Mouse (Mus musculus): ENCODE data around the gene Ccdc110. TPM values are rescaled to one million over a fixed set of nuclear protein-coding genes. Genes with fewer than 3 reads are reported as not detected.

The Ccdc110 gene
- total RNA-seq (2021), result 1 to 10 TPM; 1.2 to 1.3 TPM
- long read RNA-seq, experiment 1, partial matches to known transcripts, result 0 of 2 reads
- long read RNA-seq, experiment 1, other reads (novel, unspliced or antisense), result 2 of 2 reads
- long read RNA-seq, experiment 2, result 0 reads

GRCm38 (mm10) chr8:45934582-45935014, at the start of gene Ccdc110:
TSS of gene Ccdc110 (plus strand) at chr8:45934619.
- peak; percentile 96 to 99 for DNase-seq (ENCODE audit: low spot score in 2 of 2)

GRCm38 (mm10) chr8:45885202-45885685, 49.2 kb upstream of the Ccdc110 start, which contains the start of gene Pdlim3:
TSS of gene Pdlim3 (plus strand) at chr8:45885461.
- peak in 1 of 2 experiments; percentile 2 for DNase-seq (ENCODE audit: low spot score in 2 of 2)

GRCm38 (mm10) chr8:45885775-45886174, 48.6 kb upstream of the Ccdc110 start:
- DNase-seq (ENCODE audit: low spot score in 2 of 2), result no peak

- no peak for DNase-seq (ENCODE audit: low spot score in 2 of 2)
These were observed 44.7 kb upstream of the Ccdc110 start for GRCm38 (mm10) chr8:45889737-45890136.

- no peak for DNase-seq (ENCODE audit: low spot score in 2 of 2)
These were observed 37.8 kb upstream of the Ccdc110 start for GRCm38 (mm10) chr8:45896590-45896989.

- DNase-seq (ENCODE audit: low spot score in 2 of 2), result no peak
These were observed 34.6 kb upstream of the Ccdc110 start for GRCm38 (mm10) chr8:45899783-45900182.

GRCm38 (mm10) chr8:45901626-45902025, 32.8 kb upstream of the Ccdc110 start:
- no peak for DNase-seq (ENCODE audit: low spot score in 2 of 2)

- no peak for DNase-seq (ENCODE audit: low spot score in 2 of 2)
These were observed 30.8 kb upstream of the Ccdc110 start for GRCm38 (mm10) chr8:45903659-45904058.

GRCm38 (mm10) chr8:45905591-45906250, 28.7 kb upstream of the Ccdc110 start:
- no peak for DNase-seq (ENCODE audit: low spot score in 2 of 2)

GRCm38 (mm10) chr8:45906251-45906619, 28.2 kb upstream of the Ccdc110 start:
- DNase-seq (ENCODE audit: low spot score in 2 of 2), result no peak

- no peak for DNase-seq (ENCODE audit: low spot score in 2 of 2)
These were observed 20.7 kb upstream of the Ccdc110 start for GRCm38 (mm10) chr8:45913707-45914106.

GRCm38 (mm10) chr8:45916496-45916895, 17.9 kb upstream of the Ccdc110 start:
- no peak for DNase-seq (ENCODE audit: low spot score in 2 of 2)

GRCm38 (mm10) chr8:45917040-45917679, 17.3 kb upstream of the Ccdc110 start:
- peak in 1 of 2 experiments; percentile 23 for DNase-seq (ENCODE audit: low spot score in 2 of 2)

- peak in 1 of 2 experiments; percentile 27 for DNase-seq (ENCODE audit: low spot score in 2 of 2)
These were observed 15.5 kb upstream of the Ccdc110 start for GRCm38 (mm10) chr8:45918891-45919290.

- DNase-seq (ENCODE audit: low spot score in 2 of 2), result no peak
These were observed 14.0 kb upstream of the Ccdc110 start for GRCm38 (mm10) chr8:45920392-45920791.

GRCm38 (mm10) chr8:45922116-45922515, 12.3 kb upstream of the Ccdc110 start:
- no peak for DNase-seq (ENCODE audit: low spot score in 2 of 2)

GRCm38 (mm10) chr8:45936986-45937385, 2.6 kb downstream of the Ccdc110 start:
- DNase-seq (ENCODE audit: low spot score in 2 of 2), result peak in 1 of 2 experiments; percentile 26

- DNase-seq (ENCODE audit: low spot score in 2 of 2), result no peak
These were observed 11.9 kb downstream of the Ccdc110 start for GRCm38 (mm10) chr8:45946283-45946682.

- no peak for DNase-seq (ENCODE audit: low spot score in 2 of 2)
These were observed 16.2 kb downstream of the Ccdc110 start for GRCm38 (mm10) chr8:45950622-45951021.

GRCm38 (mm10) chr8:45970894-45971293, 36.5 kb downstream of the Ccdc110 start:
- DNase-seq (ENCODE audit: low spot score in 2 of 2), result no peak

GRCm38 (mm10) chr8:45973988-45974505, 39.6 kb downstream of the Ccdc110 start:
- DNase-seq (ENCODE audit: low spot score in 2 of 2), result no peak
